Mouse (Mus musculus): ENCODE measurements around the gene Adgrv1.

GRCm38 (mm10) chr13:81347261-81347980 lies 285.5 kb downstream of the Adgrv1 start:
- TF ChIP-seq CTCF (IDR thresholded peaks at IDR 0.05; ENCODE audit: borderline replicate concordance, extremely low read depth, insufficient read depth, insufficient read length) (no peak), POLR2A (IDR thresholded peaks at IDR 0.05; ENCODE audit: borderline replicate concordance, extremely low read depth, insufficient read depth, insufficient read length, poor library complexity, severe bottlenecking) (no peak)
